Mouse (Mus musculus): ENCODE results near the gene Ap2s1. TPM values are rescaled to one million over a fixed set of nuclear protein-coding genes. Genes with fewer than 3 reads are reported as not detected.

Gene Ap2s1
- 65.4 TPM for polyA plus RNA-seq (2014; fragmentation: Illumina TruSeq; extraction: RNeasy Lipid Tissue Mini Kit (QIAGEN cat#74804); ENCODE audit: low read depth, low replicate concordance)

DNA sequence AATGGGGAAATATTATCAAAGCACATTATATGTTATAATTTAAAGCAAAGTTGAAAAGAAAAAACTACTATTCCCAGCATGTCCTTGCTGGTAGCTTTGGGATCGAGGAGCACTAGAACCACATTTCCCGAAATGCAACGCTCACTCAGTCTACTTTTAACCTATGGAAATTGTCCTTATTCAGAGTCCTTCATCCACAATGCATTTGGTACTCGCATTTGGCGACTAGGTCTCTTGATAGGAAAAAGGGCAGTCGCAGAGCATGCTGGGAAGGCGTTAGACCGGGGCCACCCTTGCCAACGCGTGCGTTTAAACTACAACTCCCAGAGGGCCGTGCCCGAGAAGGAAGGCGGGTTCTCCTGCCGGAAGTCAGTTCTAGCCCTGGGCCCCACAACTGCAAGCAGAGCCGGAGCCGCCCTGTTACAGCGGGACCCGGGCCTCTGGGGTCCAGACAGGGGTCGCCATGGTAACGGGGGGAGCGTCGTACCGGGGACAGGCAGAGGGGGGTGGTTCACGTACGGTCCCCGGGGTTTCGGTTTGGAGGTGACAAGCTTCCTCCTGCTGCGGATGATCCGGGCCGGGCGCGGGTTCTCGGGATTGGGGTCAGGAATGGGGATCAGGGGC lies at the start of gene Ap2s1:
Gene Ap2s1 (plus strand): TSS at position 338 of the 624 bp plus-strand sequence.

DNA sequence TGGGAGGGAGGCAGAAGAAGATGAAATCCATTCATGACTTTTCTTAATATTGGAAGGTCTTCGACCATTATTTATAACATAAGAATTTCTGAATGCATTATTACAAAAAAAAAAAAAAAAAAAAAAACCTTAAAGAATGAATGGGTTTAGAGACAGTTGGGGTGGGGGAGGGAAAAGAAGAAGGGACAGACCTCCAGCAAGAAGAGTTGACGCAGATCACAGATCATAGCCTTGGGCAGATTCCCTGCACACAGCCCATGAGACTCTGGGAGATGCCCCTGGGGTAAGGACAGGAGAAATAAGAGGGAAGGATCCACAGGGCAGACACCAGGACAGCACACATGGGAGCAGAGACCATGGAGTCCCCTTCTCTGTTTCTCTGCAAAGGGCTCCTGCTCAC lies 16.6 kb upstream of the Ap2s1 start, which contains the start of gene Ceacam9:
Gene Ceacam9 (plus strand): TSS at position 301 of the 400 bp plus-strand sequence.

DNA sequence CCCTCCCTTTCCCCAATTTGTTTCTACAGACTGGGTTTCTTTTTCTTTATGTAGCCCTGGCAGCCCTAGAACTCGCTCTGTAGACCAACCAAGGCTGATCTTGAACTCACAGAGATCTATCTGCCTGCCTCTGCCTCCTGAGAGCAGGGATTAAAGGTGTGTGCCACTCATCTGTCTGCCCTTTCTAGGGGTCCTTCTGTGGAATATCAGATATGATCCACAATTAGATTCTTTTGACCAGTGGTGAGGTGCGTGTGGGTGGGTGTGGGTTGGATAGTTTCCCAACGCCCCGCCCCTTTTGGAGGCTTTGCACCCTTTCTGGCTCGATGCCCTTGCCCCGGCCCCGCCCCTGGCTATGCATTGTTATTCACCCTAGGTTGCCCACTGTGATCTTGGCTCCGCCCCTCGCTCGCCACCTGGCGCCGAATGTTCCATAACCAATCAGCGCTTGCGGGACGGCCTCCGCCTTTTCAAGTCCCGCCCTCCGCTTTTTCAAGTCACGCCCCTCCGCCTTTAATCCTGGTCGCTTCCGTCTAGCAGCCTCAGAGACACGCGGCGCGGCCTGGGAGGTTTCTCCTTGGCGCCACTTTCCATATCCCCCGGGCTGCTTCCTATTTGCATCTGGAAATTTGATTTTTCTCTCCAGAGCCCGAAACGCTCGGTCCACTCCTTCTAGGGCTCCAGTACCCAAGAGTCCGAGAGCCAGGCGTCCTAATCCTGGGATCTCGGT lies 42.8 kb downstream of the Ap2s1 start, which contains the start of gene Slc1a5:
Gene Slc1a5 (plus strand): TSS at position 516 of the 730 bp plus-strand sequence.

Other genes with a start within 250 kb of the Ap2s1 start
- 47.0 TPM for gene Arhgap35, start 123.4 kb upstream of the Ap2s1 start, polyA plus RNA-seq (2014; fragmentation: Illumina TruSeq; extraction: RNeasy Lipid Tissue Mini Kit (QIAGEN cat#74804); ENCODE audit: low read depth, low replicate concordance)
- not detected for gene Ceacam15, start 62.7 kb upstream of the Ap2s1 start, polyA plus RNA-seq (2014; fragmentation: Illumina TruSeq; extraction: RNeasy Lipid Tissue Mini Kit (QIAGEN cat#74804); ENCODE audit: low read depth, low replicate concordance)
- gene Ceacam9, start 16.5 kb upstream of the Ap2s1 start, polyA plus RNA-seq (2014; fragmentation: Illumina TruSeq; extraction: RNeasy Lipid Tissue Mini Kit (QIAGEN cat#74804); ENCODE audit: low read depth, low replicate concordance): not detected
- 25.1 TPM for gene Slc1a5, start 42.9 kb downstream of the Ap2s1 start, polyA plus RNA-seq (2014; fragmentation: Illumina TruSeq; extraction: RNeasy Lipid Tissue Mini Kit (QIAGEN cat#74804); ENCODE audit: low read depth, low replicate concordance)
- gene Strn4, start 77.5 kb downstream of the Ap2s1 start, polyA plus RNA-seq (2014; fragmentation: Illumina TruSeq; extraction: RNeasy Lipid Tissue Mini Kit (QIAGEN cat#74804); ENCODE audit: low read depth, low replicate concordance): 19.2 TPM
- gene Fkrp, start 78.3 kb downstream of the Ap2s1 start, polyA plus RNA-seq (2014; fragmentation: Illumina TruSeq; extraction: RNeasy Lipid Tissue Mini Kit (QIAGEN cat#74804); ENCODE audit: low read depth, low replicate concordance): 9.0 TPM
- 0.64 TPM for gene Prkd2, start 104.5 kb downstream of the Ap2s1 start, polyA plus RNA-seq (2014; fragmentation: Illumina TruSeq; extraction: RNeasy Lipid Tissue Mini Kit (QIAGEN cat#74804); ENCODE audit: low read depth, low replicate concordance)
- 0.82 TPM for gene Dact3, start 136.9 kb downstream of the Ap2s1 start, polyA plus RNA-seq (2014; fragmentation: Illumina TruSeq; extraction: RNeasy Lipid Tissue Mini Kit (QIAGEN cat#74804); ENCODE audit: low read depth, low replicate concordance)
- not detected for gene Gng8, start 153.4 kb downstream of the Ap2s1 start, polyA plus RNA-seq (2014; fragmentation: Illumina TruSeq; extraction: RNeasy Lipid Tissue Mini Kit (QIAGEN cat#74804); ENCODE audit: low read depth, low replicate concordance)
- gene Ptgir, start 168.1 kb downstream of the Ap2s1 start, polyA plus RNA-seq (2014; fragmentation: Illumina TruSeq; extraction: RNeasy Lipid Tissue Mini Kit (QIAGEN cat#74804); ENCODE audit: low read depth, low replicate concordance): 1.4 TPM
- 36.0 TPM for gene Calm3, start 185.7 kb downstream of the Ap2s1 start, polyA plus RNA-seq (2014; fragmentation: Illumina TruSeq; extraction: RNeasy Lipid Tissue Mini Kit (QIAGEN cat#74804); ENCODE audit: low read depth, low replicate concordance)
- 5.1 TPM for gene Pnmal2, start 206.3 kb downstream of the Ap2s1 start, polyA plus RNA-seq (2014; fragmentation: Illumina TruSeq; extraction: RNeasy Lipid Tissue Mini Kit (QIAGEN cat#74804); ENCODE audit: low read depth, low replicate concordance)
- gene Pnmal1, start 221.3 kb downstream of the Ap2s1 start, polyA plus RNA-seq (2014; fragmentation: Illumina TruSeq; extraction: RNeasy Lipid Tissue Mini Kit (QIAGEN cat#74804); ENCODE audit: low read depth, low replicate concordance): 4.6 TPM
- 4.2 TPM for gene Gm42372, start 244.7 kb downstream of the Ap2s1 start, polyA plus RNA-seq (2014; fragmentation: Illumina TruSeq; extraction: RNeasy Lipid Tissue Mini Kit (QIAGEN cat#74804); ENCODE audit: low read depth, low replicate concordance)